Mouse (Mus musculus): ENCODE data around the gene 9930022D16Rik.

DNA sequence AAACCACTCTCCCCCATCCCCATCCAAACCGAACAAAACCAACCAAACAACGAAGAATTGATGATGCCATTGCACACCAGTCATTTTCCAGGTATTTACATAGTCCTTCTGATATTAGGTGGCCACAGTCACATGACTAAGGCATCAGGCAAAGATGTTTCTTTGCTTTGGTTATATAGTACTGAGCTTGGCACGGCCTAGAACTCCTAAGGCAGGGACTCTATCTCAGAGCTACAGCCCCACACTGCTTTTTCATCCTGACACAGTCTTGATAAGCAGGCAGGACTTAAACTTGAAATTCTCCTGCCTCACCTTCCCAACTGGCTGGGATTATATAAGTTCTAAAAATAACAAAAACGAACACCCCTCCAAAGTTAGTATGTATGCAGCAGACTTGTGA is 51.4 kb downstream of the 9930022D16Rik start:
- TF ChIP-seq CTCF (IDR thresholded peaks at IDR 0.05; ENCODE audit: borderline replicate concordance, insufficient read depth, low read length): no peak
- no peak for TF ChIP-seq POLR2A (IDR thresholded peaks at IDR 0.05; ENCODE audit: low read depth, low read length)
